Mouse (Mus musculus): ENCODE measurements around the gene Gm8362. TPM values are rescaled to one million over a fixed set of nuclear protein-coding genes. Genes with fewer than 3 reads are reported as not detected.
A peak's percentile ranks its signal among the peaks of the same experiment; 100 is the strongest.
"Not testable (repeated sequence)": the region's sequence is repeated elsewhere in the genome, so short reads cannot be mapped to it uniquely, and the experiment has no call there.

The Gm8362 gene
- not detected for total RNA-seq (2021)
- long read RNA-seq, experiment 1, result 0 reads
- long read RNA-seq, experiment 2, result 0 reads

- not testable (repeated sequence) for DNase-seq (ENCODE audit: low spot score in 2 of 2)
Observed at GRCm38 (mm10) chr14:6774311-6774710, at the start of gene Gm8362. Gene Gm8362 (minus strand): TSS chr14:6774411.

- not testable (repeated sequence) for DNase-seq (ENCODE audit: low spot score in 2 of 2)
Observed at GRCm38 (mm10) chr14:6823297-6823696, 49.1 kb upstream of the Gm8362 start.

GRCm38 (mm10) chr14:6757231-6757536, 17.0 kb downstream of the Gm8362 start:
- DNase-seq (ENCODE audit: low spot score in 2 of 2), result not testable (repeated sequence)

GRCm38 (mm10) chr14:6756384-6757230, 17.6 kb downstream of the Gm8362 start:
- peak in 1 of 2 experiments; percentile 3 for DNase-seq (ENCODE audit: low spot score in 2 of 2)

GRCm38 (mm10) chr14:6742232-6742631, 32.0 kb downstream of the Gm8362 start, which contains the start of gene Gm3636:
Gene Gm3636 (minus strand): TSS chr14:6742332.
- not testable (repeated sequence) for DNase-seq (ENCODE audit: low spot score in 2 of 2)

DNA sequence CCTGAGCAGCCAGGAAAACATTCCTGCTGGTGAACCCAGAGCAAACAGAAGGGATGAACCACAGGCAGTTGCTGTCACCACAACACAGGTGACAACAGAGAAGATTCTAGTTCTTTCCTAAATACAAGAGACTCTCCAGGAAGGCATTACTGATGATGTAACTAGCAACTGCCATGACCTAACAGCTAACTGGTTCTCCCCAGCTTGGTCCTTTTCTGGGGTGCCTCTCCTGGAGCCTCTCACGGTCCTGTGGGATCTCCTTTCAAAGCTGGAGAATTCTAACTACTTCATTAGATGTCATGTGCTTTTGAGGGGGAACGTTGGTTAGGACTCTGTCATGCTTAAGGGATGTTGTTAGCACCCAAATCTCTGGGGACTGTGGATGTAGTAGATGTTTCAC, 54.1 kb downstream of the Gm8362 start, which contains the start of gene Gm8050:
Gene Gm8050, minus strand, starts transcription at position 101 of the 400 bp plus-strand sequence.
- not testable (repeated sequence) for DNase-seq (ENCODE audit: low spot score in 2 of 2)

Other genes starting within 250 kb of the Gm8362 start
- not detected for gene Gm8356, start 237.1 kb downstream of the Gm8362 start, total RNA-seq (2021)
- under 1 TPM in 1 of 2 experiments, not detected in 1; 0.28 TPM for gene Gm3629, start 183.8 kb downstream of the Gm8362 start, total RNA-seq (2021)
- gene Gm3460, start 152.0 kb downstream of the Gm8362 start, total RNA-seq (2021), result not detected
- gene Gm10251, start 90.2 kb downstream of the Gm8362 start, total RNA-seq (2021), result not detected
- not detected for gene Gm8050, start 54.2 kb downstream of the Gm8362 start, total RNA-seq (2021)
- 1 to 10 TPM; 3.2 to 5.1 TPM for gene Gm3636, start 32.1 kb downstream of the Gm8362 start, total RNA-seq (2021)
- gene Gm3642, start 65.9 kb upstream of the Gm8362 start, total RNA-seq (2021), result under 1 TPM in 1 of 2 experiments, not detected in 1; 0.21 TPM
- 1 to 10 TPM; 1.2 to 1.4 TPM for gene Gm3667, start 115.6 kb upstream of the Gm8362 start, total RNA-seq (2021)
- gene Gm6356, start 199.4 kb upstream of the Gm8362 start, total RNA-seq (2021), result not detected